Mouse (Mus musculus) left cerebral cortex, postnatal 25 days (tissue): ENCODE measurements around the gene Pou3f3. TPM values are rescaled to one million over a fixed set of nuclear protein-coding genes. Genes with fewer than 3 reads are reported as not detected.

ENCODE experiments used
- DNase-seq, 2 experiments: peaks; one replicate each; pipeline ENCODE4 v3.0.0; 2022; ENCODE audit warnings: low spot score in 2 of 2, mixed read lengths in 1 of 2
- intact Hi-C: fragments of 180-260 bp; cut with DNase I; formaldehyde crosslinking; loops from one replicate; pipeline ENCODE4 v1.15.1; 2025
- total RNA-seq, 2 experiments: library from RNA; stranded (reverse); gene quantifications; 2 replicates each; pipeline ENCODE4 v1.2.3; 2021

The Pou3f3 gene
- total RNA-seq, 2 experiments from 2014 or later, result 57.6 to 59.5 TPM

DNA sequence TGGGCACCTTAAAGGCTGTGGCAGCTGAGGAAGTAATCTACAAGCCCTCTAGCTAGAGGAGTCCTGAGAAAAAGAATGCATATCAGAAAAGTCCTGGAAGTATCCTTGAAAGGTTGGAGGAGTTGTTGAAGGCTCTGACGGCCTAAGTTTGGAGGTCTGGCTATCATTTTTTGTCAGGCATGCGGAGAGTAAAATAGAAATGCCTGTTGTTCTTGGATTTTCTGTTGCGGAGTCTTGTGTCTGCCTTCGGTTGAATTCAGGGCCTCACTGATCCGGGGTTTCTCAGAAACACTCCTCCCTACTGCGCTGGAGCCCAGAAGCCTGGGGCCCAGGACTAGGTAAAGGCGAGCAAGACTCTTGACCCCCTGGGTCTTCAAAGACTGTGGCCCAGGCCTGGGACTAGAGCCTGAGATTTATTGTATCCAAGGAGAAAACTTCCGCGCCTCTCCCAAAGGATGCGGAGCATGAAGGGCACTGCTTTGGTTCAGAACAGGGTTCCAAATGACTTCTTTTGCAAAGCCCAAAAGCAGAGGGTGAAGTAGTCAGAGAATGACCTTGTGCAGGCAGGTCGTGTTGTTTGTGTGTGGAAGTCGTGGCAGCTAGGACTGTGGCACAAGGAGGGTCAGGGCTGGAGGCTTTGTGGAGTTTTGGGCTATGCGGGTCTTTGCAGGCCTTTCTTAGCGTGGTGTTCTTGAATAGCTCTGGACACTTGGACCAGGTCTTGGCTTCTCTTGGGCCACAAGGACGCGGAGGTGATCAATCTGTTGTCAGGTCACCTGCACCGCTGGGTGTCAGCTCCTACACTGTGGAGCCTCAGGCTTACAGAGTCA, 9.6 kb downstream of the Pou3f3 start:
- DNase-seq, result no peak
- intact Hi-C loops, result no loop called here

DNA sequence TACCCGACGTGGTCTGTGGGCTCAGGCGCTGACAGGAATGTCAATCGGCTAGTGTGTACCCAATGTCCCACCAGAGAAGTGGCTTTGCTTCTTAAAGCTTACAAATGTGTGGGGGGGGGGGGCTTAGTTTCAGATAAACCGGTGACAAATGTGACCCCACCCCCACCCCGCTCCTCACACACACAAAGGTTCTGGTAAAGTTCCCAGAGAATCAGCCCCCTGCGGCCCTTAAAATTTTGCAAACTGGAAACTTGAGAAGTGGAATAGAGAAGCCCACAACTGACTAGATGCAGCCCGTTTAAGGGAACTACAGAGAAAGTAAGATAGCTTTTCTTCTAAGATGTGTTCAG, 10.2 kb downstream of the Pou3f3 start:
- DNase-seq, result no peak
- intact Hi-C loops, result no loop called here

DNA sequence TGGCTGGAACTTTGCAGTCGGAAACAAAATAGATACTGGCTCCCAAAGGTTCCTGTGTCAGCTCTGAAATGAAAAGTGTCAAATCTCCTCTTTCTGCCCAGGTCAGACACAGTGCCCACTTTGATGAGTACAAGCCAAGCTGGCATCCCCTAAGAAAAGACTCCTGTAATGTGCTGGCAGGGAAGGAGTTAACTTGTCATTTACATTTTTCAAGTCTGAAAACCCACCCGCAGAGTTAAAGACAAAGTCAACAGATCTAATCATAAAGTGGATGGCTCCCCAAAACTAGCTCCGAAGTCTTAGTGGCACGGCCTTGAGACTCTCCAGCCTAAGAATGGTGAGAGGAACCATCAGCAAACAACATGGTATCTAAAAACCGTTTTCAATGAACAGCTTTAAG, 11.6 kb downstream of the Pou3f3 start:
- no peak for DNase-seq
- intact Hi-C loops, result no loop called here

DNA sequence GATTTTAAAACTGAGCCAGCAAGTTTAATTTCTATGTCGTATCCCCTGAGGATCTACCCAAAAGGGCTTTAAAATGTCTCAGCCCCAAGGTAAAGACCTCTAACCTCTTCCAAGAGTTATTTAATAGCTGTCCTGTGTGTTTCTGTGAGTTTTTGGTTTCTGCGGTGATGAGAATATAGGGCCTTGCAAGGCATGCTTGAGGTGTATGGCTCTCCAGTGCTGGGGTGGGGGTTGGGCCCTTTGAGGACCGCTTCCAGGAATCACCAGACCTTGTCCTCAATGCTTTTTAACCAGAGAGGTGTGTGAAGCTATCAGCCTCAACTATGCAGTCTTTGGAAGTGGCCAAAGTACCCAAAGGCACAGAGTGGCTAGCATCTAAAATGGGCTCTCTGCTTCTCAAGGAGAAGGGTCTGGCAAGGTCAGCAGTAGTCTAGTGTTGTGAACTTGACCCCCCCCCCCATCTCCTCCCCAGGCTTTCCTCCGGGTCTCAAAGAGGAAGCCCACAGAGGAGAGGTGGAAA, 12.1 kb downstream of the Pou3f3 start:
- DNase-seq, result no peak
- intact Hi-C loops, result no loop called here

DNA sequence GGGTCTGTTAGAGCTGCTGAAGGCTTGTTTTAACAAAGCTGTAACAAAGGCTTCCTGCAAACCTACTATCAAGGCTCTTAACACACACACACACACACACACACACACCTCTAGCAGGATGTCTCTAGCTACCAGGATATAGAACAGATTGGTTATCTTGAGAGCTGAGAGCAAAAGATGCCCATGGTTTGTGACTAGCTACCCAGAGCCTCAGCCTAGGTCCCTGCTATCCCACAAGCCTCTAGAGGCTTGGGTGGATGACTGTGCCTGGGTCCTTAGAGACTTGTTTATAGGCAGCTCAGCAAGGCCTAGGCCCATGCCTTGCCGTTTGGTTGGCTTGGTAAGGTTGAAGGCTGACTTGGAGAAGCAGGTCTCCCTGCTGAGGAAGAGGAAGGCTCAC, 13.5 kb downstream of the Pou3f3 start:
- DNase-seq, result no peak
- intact Hi-C loops, result no loop called here

DNA sequence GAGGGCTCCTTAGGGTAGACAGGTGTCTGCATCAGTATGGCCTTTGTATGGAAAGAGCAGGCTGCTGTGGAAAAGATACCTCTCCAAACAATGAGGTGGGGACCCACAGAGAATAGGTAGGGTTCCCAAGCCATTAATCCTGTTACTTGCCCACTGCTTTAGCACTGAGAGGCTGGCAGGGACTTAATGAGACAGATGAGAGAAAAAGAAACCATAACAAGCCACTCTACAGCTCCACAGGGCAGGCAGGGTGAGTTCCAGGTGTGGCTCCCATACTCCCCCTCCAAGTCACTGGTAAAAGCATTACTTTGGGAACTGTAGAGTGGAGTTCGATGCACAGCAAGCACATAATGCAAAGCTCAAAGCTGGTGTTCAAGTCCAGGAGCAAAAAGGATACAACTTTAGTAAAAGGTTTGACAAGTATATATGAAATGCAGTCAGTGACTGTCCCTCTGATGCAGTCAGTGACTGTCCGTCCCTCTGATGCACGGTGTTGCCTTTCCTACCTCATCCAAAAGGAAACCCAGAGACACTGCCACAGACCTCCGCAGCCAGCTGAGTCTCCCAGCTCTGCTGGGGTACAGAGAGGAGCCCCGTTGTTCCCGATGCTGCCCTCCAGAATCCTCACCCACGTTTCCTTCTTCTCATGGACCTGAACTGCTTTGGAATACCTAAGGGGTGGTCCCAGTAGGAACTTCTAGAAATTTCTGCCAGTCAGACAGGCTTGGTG, 14.0 kb downstream of the Pou3f3 start:
- no peak for DNase-seq
- intact Hi-C loops, result loop anchor here (5.0 to 10.0 kb wide), 7 partner anchors 68 to 1705 kb away; no protein-coding TSS in a partner anchor

DNA sequence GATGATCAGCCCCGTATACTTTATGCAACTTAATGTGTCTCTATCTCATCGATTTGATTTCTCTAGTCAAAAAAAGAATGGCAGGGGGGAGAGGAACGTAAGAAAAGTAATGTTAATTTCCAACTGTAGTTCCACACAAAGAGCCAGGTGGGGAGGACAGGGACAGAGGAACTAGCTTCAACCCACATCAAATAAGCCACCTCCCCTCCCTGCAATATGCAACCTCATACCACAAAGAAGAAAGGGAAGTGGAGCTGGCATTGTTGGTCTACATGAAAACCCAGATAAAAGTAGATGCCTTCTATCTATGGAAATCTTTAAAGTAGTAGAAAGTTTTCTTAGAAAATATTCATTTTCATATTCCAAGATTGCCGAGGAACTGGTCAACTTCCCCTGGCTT, 14.7 kb downstream of the Pou3f3 start:
- intact Hi-C loops, result loop anchor here (5.0 to 10.0 kb wide), 7 partner anchors 67 to 1705 kb away; no protein-coding TSS in a partner anchor
- DNase-seq, result no peak

DNA sequence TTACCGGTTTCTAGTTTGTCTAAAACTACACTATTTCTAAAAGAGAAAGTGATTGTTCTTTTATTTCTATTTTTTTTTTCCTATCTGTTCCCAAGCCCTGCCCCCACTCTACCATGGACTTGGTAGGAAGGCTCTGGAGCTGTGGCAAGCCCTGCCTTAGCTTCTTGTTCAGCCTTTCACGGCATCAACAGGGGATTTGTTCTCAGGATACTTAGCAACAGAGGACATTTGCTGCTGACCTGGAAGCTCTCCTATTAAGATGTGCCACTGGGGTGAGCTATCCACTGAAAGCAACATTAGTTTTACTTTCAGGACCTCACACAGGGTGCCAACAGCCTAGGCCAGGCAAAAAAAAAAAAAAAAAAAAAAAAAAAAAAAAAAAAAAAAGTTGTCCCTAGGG, 15.4 kb downstream of the Pou3f3 start:
- intact Hi-C loops, result loop anchor here (5.0 to 10.0 kb wide), 7 partner anchors 66 to 1706 kb away; no protein-coding TSS in a partner anchor
- DNase-seq, result peak in 1 of 2 experiments; percentile 47

DNA sequence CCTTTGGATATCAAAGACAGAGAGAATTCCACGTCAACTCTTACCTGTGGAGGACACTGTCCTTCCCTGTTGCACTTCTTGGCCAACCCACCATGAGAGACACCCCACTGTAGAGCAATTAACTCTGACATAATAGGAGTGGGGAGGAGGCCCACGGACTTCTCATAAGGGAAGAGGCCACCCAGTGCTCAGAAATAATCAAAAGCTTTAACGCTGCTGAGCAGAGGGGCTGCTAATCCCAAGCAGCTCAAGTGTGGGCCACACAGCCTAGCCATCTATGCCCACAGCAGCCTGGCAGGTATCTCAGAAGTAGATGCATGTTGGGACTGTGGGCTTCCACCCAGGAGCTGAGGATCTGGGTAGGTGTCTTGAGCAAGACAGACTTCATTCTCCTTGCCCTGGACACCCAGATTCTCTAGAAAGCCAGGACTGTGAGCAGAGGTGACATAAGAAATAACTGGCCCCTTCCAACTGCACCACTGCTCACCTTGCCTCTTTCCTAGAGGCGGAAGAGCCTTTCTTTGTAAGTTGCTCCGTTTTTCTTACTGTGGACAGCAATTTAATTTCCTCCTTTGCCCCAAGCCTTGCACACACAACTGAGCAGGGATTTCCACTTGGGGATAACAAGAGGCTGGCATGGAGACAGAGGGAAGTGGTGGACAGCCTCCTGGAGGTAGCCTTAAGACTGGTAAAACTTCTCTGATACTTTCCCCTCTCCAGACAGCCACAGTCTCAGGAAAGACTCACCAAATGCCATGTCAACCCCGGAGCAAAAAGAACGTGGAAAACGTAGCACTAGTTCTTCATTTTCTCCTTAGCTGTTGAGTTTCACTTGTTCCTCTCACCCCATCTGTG, 16.1 kb downstream of the Pou3f3 start:
- intact Hi-C loops, result loop anchor here (5.0 to 10.0 kb wide), 7 partner anchors 66 to 1707 kb away; no protein-coding TSS in a partner anchor
- no peak for DNase-seq

DNA sequence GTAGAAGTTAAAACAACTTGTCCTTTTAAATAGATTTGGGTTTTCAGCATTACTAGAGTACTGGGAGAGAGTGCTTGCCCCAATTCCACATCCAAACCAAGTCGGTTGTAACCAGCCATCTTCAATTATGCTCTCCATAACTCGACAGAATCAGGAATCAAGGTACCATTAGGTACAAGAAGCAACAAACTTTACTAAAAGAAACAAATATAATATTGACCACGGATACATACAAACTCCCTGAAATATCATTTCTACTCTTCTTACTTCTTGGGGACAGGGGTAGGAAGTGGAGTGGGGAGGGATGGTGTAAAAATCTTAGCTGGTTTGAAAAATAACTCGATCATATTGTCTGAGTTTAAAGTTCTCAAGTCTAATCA, 16.7 kb downstream of the Pou3f3 start:
- intact Hi-C loops, result loop anchor here (5.0 to 10.0 kb wide), 7 partner anchors 65 to 1708 kb away; no protein-coding TSS in a partner anchor
- no peak for DNase-seq

DNA sequence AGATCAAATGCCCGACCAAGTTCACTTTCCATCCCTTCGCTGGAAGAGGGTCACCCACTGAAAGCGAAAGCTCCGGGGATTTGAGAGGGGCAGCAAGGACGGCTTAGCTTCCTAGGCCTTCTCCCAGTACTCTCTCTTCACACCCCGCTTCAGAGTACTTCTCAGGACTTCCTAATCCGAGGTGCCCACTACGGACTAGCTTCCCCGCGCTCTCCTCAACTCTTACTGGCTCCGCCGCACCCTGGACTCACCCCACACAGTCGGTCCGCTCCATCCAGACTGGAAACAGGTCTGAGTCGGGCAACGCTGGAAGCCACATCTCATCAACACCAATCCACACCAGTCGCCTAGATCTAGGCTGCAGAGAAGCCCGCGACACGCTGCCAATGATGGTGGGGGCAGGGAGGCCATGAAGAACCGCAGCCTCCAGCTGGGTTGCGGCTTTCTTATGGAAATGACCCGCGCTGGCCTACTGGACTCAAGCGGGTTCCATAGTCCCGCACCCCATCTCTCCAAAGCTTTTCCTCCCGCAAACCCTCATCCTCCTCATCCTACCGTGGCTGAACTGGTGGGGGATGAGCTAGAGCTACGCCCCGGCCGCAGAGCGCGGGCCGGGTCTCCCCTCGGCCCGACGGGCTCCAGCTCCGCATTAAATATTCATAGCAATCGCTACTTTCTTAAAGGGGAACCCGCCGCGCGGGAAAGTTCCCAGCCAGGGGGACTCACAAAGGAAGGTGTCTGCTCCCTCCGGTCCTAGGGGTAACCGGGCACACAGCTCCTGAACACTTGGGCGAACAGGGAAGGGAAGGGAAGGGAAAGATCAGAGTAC, 17.8 kb downstream of the Pou3f3 start:
- peak; percentile 40 to 55 for DNase-seq
- intact Hi-C loops, result loop anchor here (5.0 to 10.0 kb wide), 7 partner anchors 64 to 1709 kb away; no protein-coding TSS in a partner anchor

DNA sequence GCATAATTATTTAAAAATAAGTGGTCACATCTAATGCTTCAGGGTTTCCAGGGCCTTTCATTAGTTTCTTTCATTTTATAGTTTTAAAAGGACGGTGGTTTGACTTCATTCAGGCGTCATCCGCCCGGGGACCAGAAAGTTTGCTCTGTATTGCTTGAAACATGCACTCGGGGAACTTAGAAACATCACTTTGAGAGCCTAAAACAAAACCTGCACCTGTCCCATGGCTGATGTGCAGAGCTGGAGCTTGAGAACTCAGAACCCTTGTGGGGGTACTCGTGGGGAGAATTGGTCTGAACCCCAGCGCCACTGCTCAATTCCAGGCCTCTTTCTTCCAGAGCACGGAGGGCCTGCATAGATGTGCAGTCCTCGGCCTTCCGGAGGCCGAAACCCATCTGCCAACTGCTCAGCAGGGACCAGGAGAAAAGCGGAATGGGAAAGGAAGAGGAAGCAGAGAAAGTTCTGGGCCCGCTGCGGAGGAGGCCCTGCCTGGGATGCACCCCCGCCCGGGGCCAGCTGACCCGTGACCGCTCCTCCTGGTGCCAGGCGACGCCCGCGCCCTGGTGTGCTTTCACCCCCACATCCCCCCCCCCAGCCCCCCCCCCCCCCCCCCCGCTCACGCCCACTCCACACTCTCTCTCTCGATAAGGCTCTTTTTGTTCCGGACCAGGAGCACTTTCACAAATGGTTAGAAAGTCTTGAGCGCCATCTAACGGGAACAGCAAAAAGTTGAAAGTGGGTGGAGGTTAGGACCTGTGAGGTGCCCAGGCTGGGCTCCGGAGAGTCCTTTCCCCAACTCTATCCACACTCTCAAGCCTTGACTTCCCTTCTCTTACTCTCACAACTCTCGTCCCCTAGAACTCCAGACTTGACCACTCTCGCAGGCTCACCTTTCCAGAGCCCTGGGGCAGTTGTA, 18.7 kb downstream of the Pou3f3 start:
- intact Hi-C loops, result loop anchor here (5.0 to 10.0 kb wide), 7 partner anchors 63 to 1709 kb away; no protein-coding TSS in a partner anchor
- peak; percentile 41 to 72 for DNase-seq

DNA sequence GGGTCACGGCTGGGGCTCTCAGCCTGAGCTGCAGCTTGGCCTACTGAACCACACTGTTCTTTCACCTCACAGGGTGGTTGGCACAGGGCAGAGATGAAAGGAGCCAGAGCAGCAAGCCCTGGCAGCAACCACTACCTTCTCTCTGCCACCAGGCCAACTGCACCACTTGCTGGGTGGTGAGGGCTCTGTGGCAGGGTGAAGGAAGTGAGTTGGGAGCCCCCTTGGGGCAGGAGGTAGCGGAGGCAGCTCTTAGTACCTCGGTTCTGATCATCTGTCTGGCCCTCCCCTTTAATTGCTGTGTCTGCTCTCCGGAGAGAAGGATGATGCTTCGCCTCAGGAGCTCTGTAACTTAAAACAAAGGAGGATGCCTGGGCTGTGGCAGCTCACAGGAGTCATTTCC, 23.0 kb downstream of the Pou3f3 start:
- intact Hi-C loops, result loop anchor here (10.0 kb wide), 1 partner anchor 1714 kb away; no protein-coding TSS in a partner anchor
- no peak for DNase-seq

DNA sequence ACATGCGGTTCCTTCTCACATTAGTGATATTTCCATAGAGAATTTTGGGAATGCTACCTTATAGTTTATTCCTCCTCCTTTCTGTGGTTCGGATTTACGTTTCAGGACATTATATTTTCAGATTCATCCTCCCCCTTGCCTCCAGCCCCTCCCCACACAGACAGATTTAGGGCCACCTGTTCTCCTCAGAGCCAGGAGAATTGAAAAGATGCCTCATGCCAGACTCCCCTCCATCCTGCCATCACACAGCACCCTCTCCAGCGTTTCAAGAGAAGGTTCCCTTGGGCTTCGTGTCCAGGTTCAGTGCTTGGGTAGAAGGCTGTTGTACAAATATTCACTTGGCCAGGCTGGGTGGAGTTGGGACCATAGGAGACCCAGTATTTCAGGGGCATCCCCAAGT, 25.8 kb downstream of the Pou3f3 start:
- intact Hi-C loops, result no loop called here
- DNase-seq, result no peak

DNA sequence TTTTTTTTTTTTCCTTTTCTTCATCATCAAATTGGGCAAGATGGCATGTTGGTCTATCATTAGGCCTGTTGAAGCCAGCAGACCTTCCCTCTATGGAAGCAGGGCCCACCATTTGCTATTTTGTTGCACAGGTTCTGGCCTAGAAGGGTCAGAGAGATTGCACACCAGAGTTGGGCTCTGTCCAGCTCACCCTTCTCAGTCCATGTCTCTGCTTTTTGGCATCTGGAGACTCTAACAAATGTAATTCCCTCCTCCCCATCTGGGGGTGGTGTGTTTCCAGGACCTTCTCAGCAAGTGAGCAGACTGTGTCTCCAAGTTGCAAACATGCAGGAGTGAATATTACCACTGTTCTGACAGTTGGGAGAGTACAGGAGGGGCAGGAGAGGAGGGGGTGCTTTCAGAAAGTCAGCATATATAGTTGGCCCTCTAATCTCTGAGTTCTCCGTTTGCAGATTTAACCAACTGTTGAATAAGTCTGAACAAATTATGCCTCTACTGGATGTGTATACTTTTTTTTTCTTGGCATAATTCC, 28.3 kb downstream of the Pou3f3 start:
- intact Hi-C loops, result loop anchor here (2.0 kb wide), 1 partner anchor 49 kb away; no protein-coding TSS in a partner anchor
- no peak for DNase-seq

DNA sequence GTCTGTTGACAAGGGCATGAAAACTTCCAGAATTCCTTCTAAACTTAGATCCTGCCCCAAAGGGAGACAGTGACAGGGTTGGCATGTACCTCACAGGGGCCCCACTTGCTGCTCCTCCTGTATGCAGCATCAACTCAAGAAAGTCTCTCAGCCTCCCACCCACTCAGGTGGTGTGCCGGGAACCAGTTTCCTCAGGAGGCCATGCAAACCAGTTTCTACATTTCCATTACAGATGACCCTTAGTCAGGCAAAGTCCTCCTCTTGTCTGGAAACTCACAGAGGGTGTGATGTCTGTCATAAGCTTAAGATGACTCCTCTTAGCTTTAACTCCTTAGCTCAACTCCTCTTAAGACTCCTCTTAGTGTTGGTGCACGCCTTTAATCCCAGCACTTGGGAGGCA, 29.3 kb downstream of the Pou3f3 start:
- intact Hi-C loops, result loop anchor here (2.0 kb wide), 1 partner anchor 48 kb away; no protein-coding TSS in a partner anchor
- no peak for DNase-seq

DNA sequence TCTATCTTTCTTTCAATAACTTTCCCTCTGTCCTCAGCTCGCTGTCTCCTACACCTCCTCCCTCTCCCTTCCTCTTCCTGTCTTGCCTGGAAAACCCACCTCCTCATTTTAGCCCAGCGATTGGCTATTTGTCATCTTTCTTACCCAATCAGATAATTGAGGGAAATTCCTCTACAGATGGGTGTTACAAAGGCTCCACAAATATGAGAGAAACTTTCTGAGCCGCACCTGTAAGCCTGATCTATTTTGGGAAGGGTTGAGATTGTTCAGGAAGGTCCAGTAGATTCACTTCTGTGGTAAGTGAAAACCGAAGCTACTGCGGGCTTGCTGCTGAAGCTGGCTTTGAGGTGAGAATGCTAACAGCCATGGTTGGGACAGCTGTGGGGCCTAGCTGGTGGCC, 31.6 kb downstream of the Pou3f3 start:
- DNase-seq, result no peak
- intact Hi-C loops, result no loop called here
